Mouse (Mus musculus) bone marrow macrophage, adult 2 months (primary cell): ENCODE data around the gene Tubb1.

Experiments
- CTCF ChIP-seq: IDR thresholded peaks from 2 replicates; pipeline ENCODE4 v1.5.1; 2012; ENCODE audit warnings: low read depth, mild to moderate bottlenecking, low read length, moderate library complexity
- POLR2A ChIP-seq: IDR thresholded peaks from 2 replicates; pipeline ENCODE4 v1.6.1; 2012; ENCODE audit warnings: mild to moderate bottlenecking, low read depth, low read length, borderline replicate concordance

GRCm38 (mm10) chr2:174434943-174435342 is 15.6 kb upstream of the Tubb1 start:
- TF ChIP-seq POLR2A, result no peak
- TF ChIP-seq CTCF, result no peak
